Comparison of ENCODE assay signal across 30 mouse cellular contexts in genomic region chr2:136456468-136456867, GRCm38 (mm10). TPM values are rescaled to one million over a fixed set of nuclear protein-coding genes. Genes with fewer than 3 reads are reported as not detected.
DNase-seq lines count a peak whose midpoint lies in the region; ATAC-seq and TF ChIP-seq lines count a peak whose summit lies in the region.
"Had no signal": no experiment of that assay in that cellular context is flagged by ENCODE, and none has a peak within 500 bp of the region (broad histone marks: within the 10 kb centered on the region; RNA-seq: fewer than 3 reads in every experiment).

No protein-coding gene starts in this region.

- H3K36me3 ChIP-seq in stomach, embryonic 14.5 days (ENCODE audit: control insufficient read depth, insufficient read depth, low read length) = no peaks in the 10 kb centered on the region
- no peaks in the 10 kb centered on the region for H3K36me3 ChIP-seq in stomach, postnatal 0 days (ENCODE audit: control insufficient read depth, insufficient read depth, low read length)
- H3K36me3 ChIP-seq in kidney, embryonic 16.5 days (ENCODE audit: insufficient read depth, low read length) = no peaks in the 10 kb centered on the region
- H3K36me3 ChIP-seq in liver, embryonic 13.5 days = no peaks in the 10 kb centered on the region
- H3K36me3 ChIP-seq in stomach, embryonic 16.5 days (ENCODE audit: control insufficient read depth, insufficient read depth, low read length) = no peaks in the 10 kb centered on the region
- H3K36me3 ChIP-seq in hindbrain, embryonic 10.5 days = no peaks in the 10 kb centered on the region
- H3K36me3 ChIP-seq: embryonic facial prominence, embryonic 10.5 days; G1E; heart, embryonic 13.5 days; hindbrain, embryonic 12.5 days; limb, embryonic 10.5 days; midbrain, embryonic 10.5 days; neural tube, embryonic 13.5 days had no signal

- 36% methylated on average over 2 of the region's 2 CpGs for WGBS in stomach, embryonic 14.5 days
- 40% methylated on average over 2 of the region's 2 CpGs for WGBS in stomach, postnatal 0 days
- WGBS in kidney, embryonic 16.5 days = 44% methylated on average over 2 of the region's 2 CpGs
- 69% methylated on average over 2 of the region's 2 CpGs for WGBS in liver, embryonic 13.5 days (ENCODE audit: insufficient replicate concordance)
- 40% methylated on average over 2 of the region's 2 CpGs for WGBS in stomach, embryonic 16.5 days
- WGBS in hindbrain, embryonic 10.5 days = 88% methylated on average over 2 of the region's 2 CpGs

- no peaks in the 10 kb centered on the region for H3K9me3 ChIP-seq in stomach, embryonic 14.5 days (ENCODE audit: control insufficient read depth, low read depth, low read length)
- no peaks in the 10 kb centered on the region for H3K9me3 ChIP-seq in stomach, postnatal 0 days (ENCODE audit: control insufficient read depth, low read length)
- no peaks in the 10 kb centered on the region for H3K9me3 ChIP-seq in kidney, embryonic 16.5 days (ENCODE audit: low read length)
- no peaks in the 10 kb centered on the region for H3K9me3 ChIP-seq in liver, embryonic 13.5 days (replicated peaks)
- H3K9me3 ChIP-seq in stomach, embryonic 16.5 days (replicated peaks; ENCODE audit: control insufficient read depth, low read length) = no peaks in the 10 kb centered on the region
- no peaks in the 10 kb centered on the region for H3K9me3 ChIP-seq in hindbrain, embryonic 10.5 days
- H3K9me3 ChIP-seq: embryonic facial prominence, embryonic 10.5 days; G1E; heart, embryonic 13.5 days; hindbrain, embryonic 12.5 days; limb, embryonic 10.5 days; midbrain, embryonic 10.5 days; neural tube, embryonic 13.5 days had no signal

- no peak overlapping the region for H3K27ac ChIP-seq in stomach, embryonic 14.5 days (ENCODE audit: low read length)
- H3K27ac ChIP-seq in stomach, postnatal 0 days (replicated peaks) = no peak overlapping the region
- no peak overlapping the region for H3K27ac ChIP-seq in kidney, embryonic 16.5 days (ENCODE audit: low read length)
- H3K27ac ChIP-seq in liver, embryonic 13.5 days = no peak overlapping the region
- H3K27ac ChIP-seq in stomach, embryonic 16.5 days (ENCODE audit: low read length) = no peak overlapping the region
- H3K27ac ChIP-seq in hindbrain, embryonic 10.5 days = no peak overlapping the region
- H3K27ac ChIP-seq: embryonic facial prominence, embryonic 10.5 days; heart, adult 2 months; heart, embryonic 13.5 days; hindbrain, embryonic 12.5 days; limb, embryonic 10.5 days; midbrain, embryonic 10.5 days; neural tube, embryonic 13.5 days had no signal

- ATAC-seq in stomach, embryonic 14.5 days (ENCODE audit: insufficient number of reproducible peaks, insufficient read depth, low FRiP score, low read depth) = peak; percentile 53; the same call in 1 of the 2 replicates
- ATAC-seq in stomach, postnatal 0 days (ENCODE audit: low FRiP score, low TSS enrichment) = no peak
- peak; percentile 95 for ATAC-seq in kidney, embryonic 16.5 days (ENCODE audit: low FRiP score, low TSS enrichment)
- peak; percentile 51; the same call in 1 of the 2 replicates for ATAC-seq in liver, embryonic 13.5 days (ENCODE audit: low read depth)
- peak; percentile 33; the same call in 1 of the 2 replicates for ATAC-seq in stomach, embryonic 16.5 days (ENCODE audit: insufficient read depth, low FRiP score)
- ATAC-seq: forebrain, embryonic 16.5 days; midbrain, embryonic 16.5 days; Patski had no signal

- TF ChIP-seq EP300 in stomach, postnatal 0 days (optimal IDR thresholded peaks at IDR 0.05) = no peak

- no peak overlapping the region for H3K4me2 ChIP-seq in stomach, embryonic 14.5 days (replicated peaks; ENCODE audit: low read depth, low read length)
- H3K4me2 ChIP-seq in stomach, postnatal 0 days (replicated peaks; ENCODE audit: low read depth) = no peak overlapping the region
- H3K4me2 ChIP-seq in kidney, embryonic 16.5 days (replicated peaks; ENCODE audit: low read depth, low read length) = no peak overlapping the region
- H3K4me2 ChIP-seq in liver, embryonic 13.5 days = no peak overlapping the region
- H3K4me2 ChIP-seq in stomach, embryonic 16.5 days (ENCODE audit: low read depth, low read length) = no peak overlapping the region
- H3K4me2 ChIP-seq: heart, embryonic 13.5 days; hindbrain, embryonic 12.5 days; neural tube, embryonic 13.5 days had no signal

- H3K4me1 ChIP-seq in stomach, embryonic 14.5 days (ENCODE audit: control insufficient read depth, insufficient read depth, low read length) = no peaks in the 10 kb centered on the region
- H3K4me1 ChIP-seq in stomach, postnatal 0 days (replicated peaks; ENCODE audit: control insufficient read depth, insufficient read depth) = no peaks in the 10 kb centered on the region
- no peaks in the 10 kb centered on the region for H3K4me1 ChIP-seq in kidney, embryonic 16.5 days (ENCODE audit: insufficient read depth, low read length)
- H3K4me1 ChIP-seq in liver, embryonic 13.5 days (replicated peaks) = no peaks in the 10 kb centered on the region
- no peaks in the 10 kb centered on the region for H3K4me1 ChIP-seq in stomach, embryonic 16.5 days (ENCODE audit: control insufficient read depth, insufficient read depth, low read length)
- no peaks in the 10 kb centered on the region for H3K4me1 ChIP-seq in hindbrain, embryonic 10.5 days (replicated peaks)
- H3K4me1 ChIP-seq: embryonic facial prominence, embryonic 10.5 days; heart, embryonic 13.5 days; hindbrain, embryonic 12.5 days; limb, embryonic 10.5 days; midbrain, embryonic 10.5 days; neural tube, embryonic 13.5 days had no signal

- no peak overlapping the region for H3K4me3 ChIP-seq in stomach, embryonic 14.5 days (ENCODE audit: low read depth, low read length)
- no peak overlapping the region for H3K4me3 ChIP-seq in stomach, postnatal 0 days (ENCODE audit: low read depth, low read length)
- no peak overlapping the region for H3K4me3 ChIP-seq in kidney, embryonic 16.5 days (ENCODE audit: low read length)
- H3K4me3 ChIP-seq in liver, embryonic 13.5 days (replicated peaks) = no peak overlapping the region
- no peak overlapping the region for H3K4me3 ChIP-seq in stomach, embryonic 16.5 days (replicated peaks; ENCODE audit: low read length)
- H3K4me3 ChIP-seq in hindbrain, embryonic 10.5 days = no peak overlapping the region
- H3K4me3 ChIP-seq: embryonic facial prominence, embryonic 10.5 days; heart, adult 2 months; heart, embryonic 13.5 days; hindbrain, embryonic 12.5 days; limb, embryonic 10.5 days; midbrain, embryonic 10.5 days; myocyte; neural tube, embryonic 13.5 days had no signal

- intact Hi-C loops in gastrocnemius, postnatal 36 days (cut with DNase I) = no loop called here

- no peak for DNase-seq in stomach, postnatal 0 days (ENCODE audit: low spot score)
- no peak for DNase-seq in liver, embryonic 13.5 days
- DNase-seq in gastrocnemius, postnatal 36 days = no peak
- no peak for DNase-seq in right cerebral cortex, adult 2 months (ENCODE audit: low spot score in 2 of 2)
- no peak for DNase-seq in hindbrain, embryonic 10.5 days (ENCODE audit: low spot score)
- DNase-seq: adrenal gland, adult 2 months; B cell, adult 2 months; cerebellum, adult 11 months; cerebellum, postnatal 10 days; gastrocnemius, postnatal 25 days; heart, adult 2 months; heart, postnatal 14 days; lung, adult 18-20 months; lung, postnatal 10 days; thymus, adult 2 months had no signal

- TF ChIP-seq CTCF in stomach, postnatal 0 days (IDR thresholded peaks at IDR 0.05; ENCODE audit: low read depth) = no peak

- H3K9ac ChIP-seq in stomach, embryonic 14.5 days (replicated peaks; ENCODE audit: low read depth, low read length) = no peak overlapping the region
- H3K9ac ChIP-seq in stomach, postnatal 0 days (ENCODE audit: low read length) = no peak overlapping the region
- H3K9ac ChIP-seq in kidney, embryonic 16.5 days (replicated peaks; ENCODE audit: low read length) = no peak overlapping the region
- H3K9ac ChIP-seq in liver, embryonic 13.5 days = no peak overlapping the region
- H3K9ac ChIP-seq in stomach, embryonic 16.5 days (ENCODE audit: low read length) = no peak overlapping the region
- H3K9ac ChIP-seq: heart, embryonic 13.5 days; hindbrain, embryonic 12.5 days; neural tube, embryonic 13.5 days had no signal

- no peaks in the 10 kb centered on the region for H3K27me3 ChIP-seq in stomach, embryonic 14.5 days (ENCODE audit: control insufficient read depth, insufficient read depth, low read length)
- no peaks in the 10 kb centered on the region for H3K27me3 ChIP-seq in stomach, postnatal 0 days (ENCODE audit: control insufficient read depth, insufficient read depth, low read length)
- no peaks in the 10 kb centered on the region for H3K27me3 ChIP-seq in kidney, embryonic 16.5 days (ENCODE audit: insufficient read depth, low read length)
- no peaks in the 10 kb centered on the region for H3K27me3 ChIP-seq in liver, embryonic 13.5 days
- H3K27me3 ChIP-seq in stomach, embryonic 16.5 days (ENCODE audit: control insufficient read depth, insufficient read depth, low read length) = no peaks in the 10 kb centered on the region
- H3K27me3 ChIP-seq in hindbrain, embryonic 10.5 days (ENCODE audit: insufficient read depth, poor library complexity, severe bottlenecking) = no peaks in the 10 kb centered on the region
- H3K27me3 ChIP-seq: CH12.LX; heart, embryonic 13.5 days; hindbrain, embryonic 12.5 days; neural tube, embryonic 13.5 days had no signal

RNA-seq across cellular contexts. Expression of gene Ankef1, which starts 45.2 kb away (rescaled TPM):
- 0.62 and 0.63 TPM in 2 replicates for polyA plus RNA-seq in stomach, embryonic 14.5 days (2014; fragmentation: Nextera tagmentation; extraction: Ambion mirVana)
- 0.04 and 0.06 TPM in 2 replicates for polyA plus RNA-seq in stomach, postnatal 0 days (2015; fragmentation: Nextera tagmentation; extraction: Ambion mirVana)
- polyA plus RNA-seq in kidney, embryonic 16.5 days (2015; fragmentation: Nextera tagmentation; extraction: Ambion mirVana) = 0.19 and 0.24 TPM in 2 replicates
- not detected in 2 replicates for polyA plus RNA-seq in liver, embryonic 13.5 days (2015; fragmentation: Nextera tagmentation; extraction: Ambion mirVana)
- polyA plus RNA-seq in stomach, embryonic 16.5 days (2015; fragmentation: Nextera tagmentation; extraction: Ambion mirVana) = 0.24 and 0.27 TPM in 2 replicates
- total RNA-seq in gastrocnemius, postnatal 36 days (2021) = under 1 TPM; 0.47 to 0.82 TPM
- 0.75 and 0.77 TPM in 2 replicates for polyA plus RNA-seq in hindbrain, embryonic 10.5 days (2016; fragmentation: Nextera tagmentation; extraction: Ambion mirVana)
- total RNA-seq: CH12.LX had no signal
- polyA plus RNA-seq: G1E; heart, embryonic 13.5 days; Patski had no signal
